Mouse (Mus musculus) stomach, postnatal 0 days (tissue): ENCODE measurements around the gene Zswim3.

ENCODE experiments used
- CTCF ChIP-seq: IDR thresholded peaks from 2 replicates; pipeline ENCODE4 v1.5.1; 2016; ENCODE audit warnings: antibody characterized with exemption, low read depth, mild to moderate bottlenecking, moderate library complexity
- EP300 ChIP-seq: optimal IDR thresholded peaks from 2 replicates; pipeline ENCODE3; 2016; ENCODE audit warnings: antibody characterized with exemption

DNA sequence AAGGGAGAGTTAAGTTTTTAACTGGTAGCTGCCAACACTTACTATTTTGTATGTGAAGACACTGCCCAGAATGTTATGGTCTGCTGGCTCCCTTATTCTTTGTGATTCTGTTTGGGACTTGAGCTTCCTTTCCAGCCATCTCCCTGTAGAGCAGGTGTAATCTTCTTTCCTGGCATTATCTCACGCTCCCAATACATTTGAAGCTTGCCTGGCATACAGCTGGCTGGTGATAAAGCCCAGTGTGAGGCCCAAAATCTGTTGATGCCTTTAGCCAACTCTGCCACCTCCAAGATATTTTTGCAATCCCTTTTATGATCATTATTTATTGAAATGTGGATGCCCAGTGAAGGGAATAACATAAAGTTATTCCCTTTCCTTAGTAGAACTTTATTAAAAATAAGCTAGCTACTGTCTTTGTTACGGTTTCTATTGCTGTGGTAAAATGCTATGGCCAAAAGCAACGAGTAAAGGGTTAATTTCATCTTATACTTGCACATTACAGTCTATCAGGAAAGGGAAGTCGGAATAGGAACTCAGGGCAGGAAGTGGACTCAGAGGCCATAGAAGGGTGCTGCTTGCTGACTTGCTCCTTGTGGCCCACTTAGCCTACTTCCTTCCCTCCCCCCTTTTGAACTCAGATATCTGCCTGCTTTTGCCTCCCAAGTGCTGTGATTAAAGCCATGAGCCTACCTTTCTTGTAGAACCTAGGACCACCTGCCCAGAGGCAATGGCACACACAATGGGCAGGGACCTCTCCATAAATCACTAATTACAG, 44.7 kb upstream of the Zswim3 start:
- TF ChIP-seq CTCF: no peak
- TF ChIP-seq EP300: no peak
